Mouse (Mus musculus): ENCODE data around the gene 4931406C07Rik. TPM values are rescaled to one million over a fixed set of nuclear protein-coding genes. Genes with fewer than 3 reads are reported as not detected.
"Not testable (repeated sequence)": the region's sequence is repeated elsewhere in the genome, so short reads cannot be mapped to it uniquely, and the experiment has no call there.

Gene 4931406C07Rik
- polyA plus RNA-seq, 1 experiment, result 5.2 TPM

- Histone ChIP-seq H3K4me1 (peaks cover 60% of the 10 kb centered on the region), H3K36me3 (replicated peaks; ENCODE audit: low read length) (peaks cover 76% of the 10 kb centered on the region), H3K4me3 (replicated peaks) (no peak overlapping the region), H3K9me3 (no peaks in the 10 kb centered on the region), H3K27me3 (replicated peaks) (no peaks in the 10 kb centered on the region)
- TF ChIP-seq GATA1 (IDR thresholded peaks at IDR 0.05; ENCODE audit: borderline replicate concordance, low read length), result no peak
- no peak for TF ChIP-seq FLI1 (IDR thresholded peaks at IDR 0.05; ENCODE audit: low read length)
Measured at GRCm38 (mm10) chr9:15310179-15310578, 3.9 kb upstream of the 4931406C07Rik start.

- Histone ChIP-seq H3K4me3 (replicated peaks) (no peak overlapping the region), H3K36me3 (replicated peaks; ENCODE audit: low read length) (peaks cover 70% of the 10 kb centered on the region), H3K9me3 (no peaks in the 10 kb centered on the region), H3K4me1 (peaks cover 64% of the 10 kb centered on the region), H3K27me3 (replicated peaks) (no peaks in the 10 kb centered on the region)
- TF ChIP-seq FLI1 (IDR thresholded peaks at IDR 0.05; ENCODE audit: low read length), result no peak
- TF ChIP-seq GATA1 (IDR thresholded peaks at IDR 0.05; ENCODE audit: borderline replicate concordance, low read length), result no peak
Measured at GRCm38 (mm10) chr9:15309425-15309824, 3.2 kb upstream of the 4931406C07Rik start.

GRCm38 (mm10) chr9:15308254-15308653 lies 2.0 kb upstream of the 4931406C07Rik start:
- H3K36me3 ChIP-seq (replicated peaks; ENCODE audit: low read length), result peaks cover 60% of the 10 kb centered on the region
- peaks cover 68% of the 10 kb centered on the region for H3K4me1 ChIP-seq
- TF ChIP-seq FLI1 (IDR thresholded peaks at IDR 0.05; ENCODE audit: low read length), result no peak
- TF ChIP-seq GATA1 (IDR thresholded peaks at IDR 0.05; ENCODE audit: borderline replicate concordance, low read length), result no peak
- H3K27me3 ChIP-seq (replicated peaks), result no peaks in the 10 kb centered on the region
- peak overlapping the region; percentile 62 for H3K4me3 ChIP-seq (replicated peaks)
- H3K9me3 ChIP-seq, result no peaks in the 10 kb centered on the region

GRCm38 (mm10) chr9:15307257-15307656 lies 1.0 kb upstream of the 4931406C07Rik start:
- Histone ChIP-seq H3K4me1 (peaks cover 70% of the 10 kb centered on the region), H3K27me3 (replicated peaks) (no peaks in the 10 kb centered on the region), H3K9me3 (no peaks in the 10 kb centered on the region), H3K4me3 (replicated peaks) (peak overlapping the region; percentile 99), H3K36me3 (replicated peaks; ENCODE audit: low read length) (peaks cover 54% of the 10 kb centered on the region)
- TF ChIP-seq FLI1 (IDR thresholded peaks at IDR 0.05; ENCODE audit: low read length) (no peak), GATA1 (IDR thresholded peaks at IDR 0.05; ENCODE audit: borderline replicate concordance, low read length) (no peak)

- Histone ChIP-seq H3K9me3 (no peaks in the 10 kb centered on the region), H3K36me3 (replicated peaks; ENCODE audit: low read length) (peaks cover 45% of the 10 kb centered on the region), H3K4me1 (peaks cover 71% of the 10 kb centered on the region), H3K27me3 (replicated peaks) (no peaks in the 10 kb centered on the region), H3K4me3 (replicated peaks) (peak within 1 kb of the TSS; percentile 99)
- no peak for TF ChIP-seq GATA1 (IDR thresholded peaks at IDR 0.05; ENCODE audit: borderline replicate concordance, low read length)
Measured at GRCm38 (mm10) chr9:15305503-15306397, 498 bp downstream of the 4931406C07Rik start, which contains the start of gene Taf1d. Gene Taf1d (plus strand): TSS chr9:15306214.

GRCm38 (mm10) chr9:15302881-15303280 lies 3.4 kb downstream of the 4931406C07Rik start:
- TF ChIP-seq GATA1 (IDR thresholded peaks at IDR 0.05; ENCODE audit: borderline replicate concordance, low read length) (no peak), FLI1 (IDR thresholded peaks at IDR 0.05; ENCODE audit: low read length) (no peak)
- no peak overlapping the region for H3K4me3 ChIP-seq (replicated peaks)

GRCm38 (mm10) chr9:15302006-15302405 lies 4.2 kb downstream of the 4931406C07Rik start:
- H3K27me3 ChIP-seq (replicated peaks); H3K9me3 ChIP-seq; H3K4me3 ChIP-seq (replicated peaks): not testable (repeated sequence)
- H3K4me1 ChIP-seq, result peaks cover 58% of the 10 kb centered on the region
- peaks cover 39% of the 10 kb centered on the region for H3K36me3 ChIP-seq (replicated peaks; ENCODE audit: low read length)

More at GRCm38 (mm10) chr9:15302881-15303280, 3.4 kb downstream of the 4931406C07Rik start:
- Histone ChIP-seq H3K27me3 (replicated peaks) (no peaks in the 10 kb centered on the region), H3K36me3 (replicated peaks; ENCODE audit: low read length) (peaks cover 36% of the 10 kb centered on the region), H3K4me1 (peaks cover 63% of the 10 kb centered on the region), H3K9me3 (no peaks in the 10 kb centered on the region)

GRCm38 (mm10) chr9:15301399-15301798 lies 4.8 kb downstream of the 4931406C07Rik start:
- Histone ChIP-seq H3K9me3 (no peaks in the 10 kb centered on the region), H3K4me1 (peaks cover 61% of the 10 kb centered on the region), H3K27me3 (replicated peaks) (no peaks in the 10 kb centered on the region), H3K36me3 (replicated peaks; ENCODE audit: low read length) (peaks cover 45% of the 10 kb centered on the region), H3K4me3 (replicated peaks) (peak overlapping the region; percentile 71)
- no peak for TF ChIP-seq GATA1 (IDR thresholded peaks at IDR 0.05; ENCODE audit: borderline replicate concordance, low read length)
- TF ChIP-seq FLI1 (IDR thresholded peaks at IDR 0.05; ENCODE audit: low read length), result no peak

- H3K4me3 ChIP-seq (replicated peaks), result no peak overlapping the region
Measured at GRCm38 (mm10) chr9:15300056-15300455, 6.2 kb downstream of the 4931406C07Rik start.

GRCm38 (mm10) chr9:15298451-15298850 lies 7.8 kb downstream of the 4931406C07Rik start:
- TF ChIP-seq GATA1 (IDR thresholded peaks at IDR 0.05; ENCODE audit: borderline replicate concordance, low read length) (no peak), FLI1 (IDR thresholded peaks at IDR 0.05; ENCODE audit: low read length) (no peak)
- no peaks in the 10 kb centered on the region for H3K27me3 ChIP-seq (replicated peaks)
- no peak overlapping the region for H3K4me3 ChIP-seq (replicated peaks)
- peaks cover 44% of the 10 kb centered on the region for H3K4me1 ChIP-seq
- H3K9me3 ChIP-seq, result no peaks in the 10 kb centered on the region
- peaks cover 62% of the 10 kb centered on the region for H3K36me3 ChIP-seq (replicated peaks; ENCODE audit: low read length)

More at GRCm38 (mm10) chr9:15300056-15300455, 6.2 kb downstream of the 4931406C07Rik start:
- TF ChIP-seq GATA1 (IDR thresholded peaks at IDR 0.05; ENCODE audit: borderline replicate concordance, low read length) (no peak), FLI1 (IDR thresholded peaks at IDR 0.05; ENCODE audit: low read length) (no peak)
- Histone ChIP-seq H3K4me1 (peaks cover 58% of the 10 kb centered on the region), H3K27me3 (replicated peaks) (no peaks in the 10 kb centered on the region), H3K36me3 (replicated peaks; ENCODE audit: low read length) (peaks cover 53% of the 10 kb centered on the region), H3K9me3 (no peaks in the 10 kb centered on the region)
